17 mouse cellular contexts compared by ENCODE assay signal in genomic region chr13:73736943-73737342, GRCm38 (mm10). TPM values are rescaled to one million over a fixed set of nuclear protein-coding genes. Genes with fewer than 3 reads are reported as not detected.
DNase-seq lines count a peak whose midpoint lies in the region; ATAC-seq and TF ChIP-seq lines count a peak whose summit lies in the region.
"Had no signal": no experiment of that assay in that cellular context is flagged by ENCODE, and none has a peak within 500 bp of the region (broad histone marks: within the 10 kb centered on the region; RNA-seq: fewer than 3 reads in every experiment).

No protein-coding gene starts in this region.

- H3K4me2 ChIP-seq in heart, postnatal 0 days (ENCODE audit: low read depth, low read length), result no peak overlapping the region
- no peak overlapping the region for H3K4me2 ChIP-seq in midbrain, postnatal 0 days (ENCODE audit: low read depth, low read length, poor library complexity, severe bottlenecking)
- H3K4me2 ChIP-seq: embryonic facial prominence, embryonic 15.5 days; heart, embryonic 15.5 days; liver, embryonic 11.5 days had no signal

- no peak overlapping the region for H3K9ac ChIP-seq in heart, postnatal 0 days (replicated peaks; ENCODE audit: low read depth, low read length)
- no peak overlapping the region for H3K9ac ChIP-seq in heart, adult 2 months (ENCODE audit: low read depth, low read length)
- no peak overlapping the region for H3K9ac ChIP-seq in midbrain, postnatal 0 days (replicated peaks; ENCODE audit: low read length, poor library complexity, severe bottlenecking)
- H3K9ac ChIP-seq: embryonic facial prominence, embryonic 15.5 days; forebrain, postnatal 0 days; heart, embryonic 15.5 days had no signal

- TF ChIP-seq EP300 in heart, postnatal 0 days (IDR thresholded peaks at IDR 0.05; ENCODE audit: low read depth), result no peak
- no peak for TF ChIP-seq EP300 in heart, adult 2 months (IDR thresholded peaks at IDR 0.05; ENCODE audit: insufficient read depth, low read depth, low read length)

- H3K4me3 ChIP-seq in heart, postnatal 0 days (ENCODE audit: low read depth, low read length), result no peak overlapping the region
- H3K4me3 ChIP-seq in heart, adult 2 months, result no peak overlapping the region
- H3K4me3 ChIP-seq in midbrain, postnatal 0 days (ENCODE audit: low read depth, low read length), result no peak overlapping the region
- H3K4me3 ChIP-seq: embryonic facial prominence, embryonic 15.5 days; heart, embryonic 15.5 days had no signal

- TF ChIP-seq POLR2A in heart, adult 2 months (IDR thresholded peaks at IDR 0.05; ENCODE audit: insufficient read depth, low read depth, low read length), result no peak

- H3K9me3 ChIP-seq in heart, postnatal 0 days (replicated peaks; ENCODE audit: control insufficient read depth, low read length), result no peaks in the 10 kb centered on the region
- H3K9me3 ChIP-seq in midbrain, postnatal 0 days (ENCODE audit: low read length), result no peaks in the 10 kb centered on the region
- H3K9me3 ChIP-seq: embryonic facial prominence, embryonic 15.5 days; heart, embryonic 15.5 days had no signal

- peak overlapping the region; percentile 22; the same call in 1 of the 2 replicates for H3K27ac ChIP-seq in heart, postnatal 0 days (ENCODE audit: low read depth)
- H3K27ac ChIP-seq in heart, adult 2 months, result no peak overlapping the region
- H3K27ac ChIP-seq in midbrain, postnatal 0 days (ENCODE audit: low read depth, low read length), result no peak overlapping the region
- H3K27ac ChIP-seq: embryonic facial prominence, embryonic 15.5 days; heart, embryonic 15.5 days; macrophage; stomach, postnatal 0 days had no signal

- DNase-seq in heart, postnatal 0 days (ENCODE audit: low spot score), result no peak
- no peak for DNase-seq in heart, adult 2 months
- peak; percentile 67 to 74 for DNase-seq in CD8-positive naive resting alpha-beta T cell, adult 2 months (ENCODE audit: low read depth in 2 of 2, low spot score in 2 of 2)
- DNase-seq in lung, postnatal 25 days (ENCODE audit: low spot score), result peak; percentile 71
- DNase-seq in thymus, postnatal 25 days, result peak; percentile 58
- DNase-seq in midbrain, postnatal 0 days (ENCODE audit: low spot score), result no peak
- no peak for DNase-seq in kidney, postnatal 4 days
- no peak for DNase-seq in kidney, postnatal 25 days
- DNase-seq: forebrain, postnatal 0 days; gastrocnemius, postnatal 25 days; kidney, postnatal 10 days had no signal

- intact Hi-C loops in heart, adult 2 months (cut with DNase I), result no loop called here

- H3K79me2 ChIP-seq in heart, adult 2 months (replicated peaks; ENCODE audit: control insufficient read depth, insufficient read depth, low read length), result no peaks in the 10 kb centered on the region; the same call in 1 of the 2 replicates

- ATAC-seq in heart, postnatal 0 days (ENCODE audit: insufficient read depth, low read depth), result no peak
- ATAC-seq in midbrain, postnatal 0 days (ENCODE audit: low FRiP score), result no peak
- ATAC-seq: forebrain, postnatal 0 days had no signal

- peaks cover 22% of the 10 kb centered on the region for H3K4me1 ChIP-seq in heart, postnatal 0 days (ENCODE audit: control insufficient read depth, insufficient read depth)
- peaks cover 9% of the 10 kb centered on the region for H3K4me1 ChIP-seq in heart, adult 2 months (ENCODE audit: control insufficient read depth, insufficient read depth, low read length)
- peaks cover 4% of the 10 kb centered on the region for H3K4me1 ChIP-seq in midbrain, postnatal 0 days (ENCODE audit: insufficient read depth, low read length)

- TF ChIP-seq CTCF in heart, postnatal 0 days (IDR thresholded peaks at IDR 0.05; ENCODE audit: low read depth), result no peak
- TF ChIP-seq CTCF in heart, adult 2 months (IDR thresholded peaks at IDR 0.05), result no peak
- no peak for TF ChIP-seq CTCF in midbrain, postnatal 0 days (IDR thresholded peaks at IDR 0.05)

- no peaks in the 10 kb centered on the region for H3K36me3 ChIP-seq in heart, postnatal 0 days (replicated peaks; ENCODE audit: control insufficient read depth, insufficient read depth, low read length)
- no peaks in the 10 kb centered on the region for H3K36me3 ChIP-seq in heart, adult 2 months (ENCODE audit: control insufficient read depth, insufficient read depth, low read length)
- H3K36me3 ChIP-seq in midbrain, postnatal 0 days (ENCODE audit: insufficient read depth, low read length), result no peaks in the 10 kb centered on the region
- H3K36me3 ChIP-seq: embryonic facial prominence, embryonic 15.5 days; heart, embryonic 15.5 days had no signal

- no peaks in the 10 kb centered on the region for H3K27me3 ChIP-seq in heart, postnatal 0 days (ENCODE audit: control insufficient read depth, insufficient read depth, low read length)
- no peaks in the 10 kb centered on the region for H3K27me3 ChIP-seq in heart, adult 2 months (ENCODE audit: control insufficient read depth, insufficient read depth, low read length)
- no peaks in the 10 kb centered on the region for H3K27me3 ChIP-seq in midbrain, postnatal 0 days (ENCODE audit: insufficient read depth, low read length)

- 83% methylated on average over 3 of the region's 3 CpGs for WGBS in heart, postnatal 0 days
- 59% methylated on average over 3 of the region's 3 CpGs for WGBS in heart, adult 2 months
- 95% methylated on average over 3 of the region's 3 CpGs for WGBS in midbrain, postnatal 0 days

RNA-seq across cellular contexts. Expression of gene Slc12a7, which starts 4.0 kb away (rescaled TPM):
- total RNA-seq in heart, postnatal 0 days (2014; rRNA removed; ENCODE audit: low replicate concordance), result 79.3 and 94.6 TPM in 2 replicates
- polyA plus RNA-seq in heart, postnatal 0 days (2015; fragmentation: Nextera tagmentation; extraction: Ambion mirVana), result 32.7 and 34.4 TPM in 2 replicates
- 100 to 1,000 TPM; 177 to 190 TPM for total RNA-seq in heart, adult 2 months (2021)
- polyA plus RNA-seq in heart, adult 2 months (2012; rRNA removed), result 154 and 215 TPM in 2 replicates
- total RNA-seq in midbrain, postnatal 0 days (2014; rRNA removed), result 8.9 and 9.3 TPM in 2 replicates
- polyA plus RNA-seq in midbrain, postnatal 0 days (2015; fragmentation: Nextera tagmentation; extraction: Ambion mirVana), result 4.1 and 4.7 TPM in 2 replicates

RNA-seq across cellular contexts. Expression of gene Slc6a19, which starts 32.3 kb away (rescaled TPM):
- 0.35 TPM in 1 of 2 replicates, not detected in the other for total RNA-seq in heart, postnatal 0 days (2014; rRNA removed; ENCODE audit: low replicate concordance)
- not detected in 2 replicates for polyA plus RNA-seq in heart, postnatal 0 days (2015; fragmentation: Nextera tagmentation; extraction: Ambion mirVana)
- not detected for total RNA-seq in heart, adult 2 months (2021)
- 0.08 TPM in 1 of 2 replicates, not detected in the other for polyA plus RNA-seq in heart, adult 2 months (2012; rRNA removed)
- total RNA-seq in midbrain, postnatal 0 days (2014; rRNA removed), result 0.33 and 0.49 TPM in 2 replicates
- 0.53 and 0.79 TPM in 2 replicates for polyA plus RNA-seq in midbrain, postnatal 0 days (2015; fragmentation: Nextera tagmentation; extraction: Ambion mirVana)
- polyA plus RNA-seq: heart, embryonic 15.5 days had no signal

RNA-seq across cellular contexts. Expression of gene Slc6a18, which starts 59.1 kb away (rescaled TPM):
- not detected in 2 replicates for total RNA-seq in heart, postnatal 0 days (2014; rRNA removed; ENCODE audit: low replicate concordance)
- polyA plus RNA-seq in heart, postnatal 0 days (2015; fragmentation: Nextera tagmentation; extraction: Ambion mirVana), result not detected in 2 replicates
- total RNA-seq in heart, adult 2 months (2021), result not detected
- not detected in 2 replicates for polyA plus RNA-seq in heart, adult 2 months (2012; rRNA removed)
- total RNA-seq in midbrain, postnatal 0 days (2014; rRNA removed), result not detected in 2 replicates
- not detected in 2 replicates for polyA plus RNA-seq in midbrain, postnatal 0 days (2015; fragmentation: Nextera tagmentation; extraction: Ambion mirVana)
- total RNA-seq: forebrain, postnatal 0 days had no signal
- polyA plus RNA-seq: embryonic facial prominence, embryonic 15.5 days; forebrain, postnatal 0 days; heart, embryonic 15.5 days; intestine, embryonic 14.5 days; liver, embryonic 11.5 days; macrophage; stomach, postnatal 0 days had no signal

Comparison
In these comparisons a context has a peak if more than half of its experiments do, and no peak if none do; other contexts are left out.
1. DNase-seq: peak in CD8-positive naive resting alpha-beta T cell, adult 2 months (2 of 2), lung, postnatal 25 days (single experiment) and thymus, postnatal 25 days (single experiment); none in heart, postnatal 0 days (single experiment), heart, adult 2 months (0 of 2), midbrain, postnatal 0 days (single experiment), kidney, postnatal 4 days (0 of 2) and kidney, postnatal 25 days (0 of 2).